Mouse (Mus musculus): Measurements from ENCODE around the gene Gm49366.
"Not testable (repeated sequence)": the region's sequence is repeated elsewhere in the genome, so short reads cannot be mapped to it uniquely, and the experiment has no call there.

Gene Gm49366

DNA sequence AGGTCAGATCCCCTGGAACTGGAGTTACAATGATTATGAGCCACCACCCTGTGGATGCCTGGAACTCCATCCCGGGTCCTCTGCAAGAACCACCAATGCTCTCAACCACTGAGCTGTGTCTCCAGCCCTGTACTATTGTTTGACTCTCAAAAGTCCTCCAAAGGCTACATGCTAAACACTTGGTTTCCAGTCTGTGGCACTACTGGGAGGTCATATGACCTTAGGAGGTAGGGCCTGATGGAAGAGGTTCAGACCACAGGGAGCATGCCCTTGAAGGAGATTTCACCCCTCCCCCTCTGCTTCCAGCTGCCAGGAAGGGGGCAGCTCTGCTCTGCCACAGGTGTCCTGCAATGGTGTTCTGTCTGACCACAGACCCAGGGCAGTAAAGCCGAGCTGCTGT is 5.4 kb upstream of the Gm49366 start:
- DNase-seq, result not testable (repeated sequence)

DNA sequence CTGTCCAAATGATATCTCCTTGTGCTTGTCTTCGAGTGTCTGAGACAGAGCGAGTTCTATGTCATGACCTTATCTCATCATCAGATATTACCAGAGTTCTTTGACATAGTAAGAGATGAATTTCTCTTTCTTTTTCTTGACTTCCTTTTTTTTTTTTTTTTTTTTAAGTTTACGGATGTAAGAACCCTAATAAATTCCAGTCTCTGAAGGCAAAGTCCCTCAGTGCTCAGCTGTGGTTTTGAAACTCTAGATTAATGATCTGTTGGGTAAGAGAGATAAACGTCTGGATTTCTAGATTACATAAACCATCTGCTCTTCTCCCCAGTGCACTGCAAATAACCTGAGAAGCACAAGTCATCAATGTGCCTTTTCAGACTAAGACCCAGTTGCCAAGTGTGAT is 4.6 kb upstream of the Gm49366 start:
- DNase-seq, result no peak

DNA sequence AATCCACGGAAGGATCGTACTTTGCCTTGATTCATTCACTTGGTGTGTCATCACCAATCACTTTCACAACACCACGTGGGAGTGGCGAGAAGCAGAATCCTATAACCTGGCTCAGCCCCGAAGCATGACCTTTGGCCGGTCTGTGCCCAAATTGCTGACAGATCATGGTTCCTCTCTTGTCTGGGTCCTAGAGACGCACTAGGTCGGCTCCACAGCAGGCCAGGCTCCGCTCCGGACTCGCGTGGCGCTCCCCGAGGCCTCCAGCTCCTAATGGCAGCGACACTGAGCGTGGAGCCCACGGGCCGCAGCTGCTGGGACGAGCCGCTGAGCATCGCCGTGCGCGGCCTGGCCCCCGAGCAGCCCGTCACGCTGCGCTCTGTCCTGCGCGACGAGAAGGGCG is 494 bp upstream of the Gm49366 start, which contains the start of gene Acot4:
Gene Acot4 (plus strand): TSS at position 139 of the 400 bp plus-strand sequence.
- DNase-seq, result peak; percentile 27

DNA sequence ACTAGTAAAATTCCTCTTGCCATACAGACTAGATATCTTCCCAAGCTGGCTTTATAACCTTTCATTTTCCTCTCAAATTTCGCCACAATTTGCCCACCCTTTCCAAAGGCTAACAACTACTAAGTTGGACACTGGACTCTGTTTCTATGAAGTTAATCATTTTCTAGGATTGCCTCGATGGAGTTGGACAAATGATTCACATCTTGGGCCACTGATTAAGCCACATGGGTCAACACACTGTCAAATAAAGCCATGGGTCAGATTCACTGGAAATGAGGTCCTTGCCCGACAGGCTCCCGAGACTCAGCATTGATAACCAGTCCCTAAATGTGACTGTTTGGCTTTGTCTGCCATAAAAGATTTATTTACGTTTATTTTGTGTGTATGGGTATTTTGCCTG is 3.5 kb downstream of the Gm49366 start:
- DNase-seq, result no peak

DNA sequence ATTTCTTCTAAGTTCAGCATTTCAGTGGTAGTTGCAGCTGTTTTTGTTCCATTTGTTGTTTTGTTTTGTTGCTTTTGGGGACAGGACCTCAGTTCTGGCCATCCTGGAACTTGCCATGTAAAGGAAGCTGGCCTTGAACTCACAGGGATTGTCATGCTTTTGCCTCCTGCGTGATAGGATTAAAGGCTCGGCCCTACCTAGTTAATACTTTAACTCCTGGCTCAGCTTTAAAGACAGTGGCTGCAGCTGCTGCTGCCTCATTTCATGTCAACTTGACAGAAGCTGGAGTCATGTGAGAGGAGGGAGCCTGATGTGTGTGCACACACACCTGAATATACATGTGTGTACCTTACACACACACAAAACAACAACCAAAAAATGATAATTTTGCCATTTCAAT is 5.3 kb downstream of the Gm49366 start:
- DNase-seq, result no peak

DNA sequence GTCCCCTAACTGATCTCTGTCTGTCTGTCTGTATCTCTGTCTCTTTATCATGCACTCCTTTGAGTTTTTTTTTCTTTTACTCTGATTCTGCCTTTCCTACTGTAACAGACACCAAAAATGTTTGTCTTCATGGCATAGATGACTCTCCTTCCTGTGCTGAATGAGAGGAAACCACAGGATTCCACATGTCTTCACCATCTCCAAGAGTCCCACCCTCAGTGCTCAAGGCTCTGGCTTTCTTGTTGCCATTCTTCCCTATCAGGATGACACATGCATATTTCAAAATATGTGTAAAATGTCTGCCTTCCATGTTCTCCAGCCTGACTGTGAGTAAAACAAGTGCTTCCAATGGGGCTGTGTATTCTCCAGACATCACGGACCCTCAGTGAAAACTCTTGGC is 8.2 kb downstream of the Gm49366 start:
- no peak for DNase-seq

DNA sequence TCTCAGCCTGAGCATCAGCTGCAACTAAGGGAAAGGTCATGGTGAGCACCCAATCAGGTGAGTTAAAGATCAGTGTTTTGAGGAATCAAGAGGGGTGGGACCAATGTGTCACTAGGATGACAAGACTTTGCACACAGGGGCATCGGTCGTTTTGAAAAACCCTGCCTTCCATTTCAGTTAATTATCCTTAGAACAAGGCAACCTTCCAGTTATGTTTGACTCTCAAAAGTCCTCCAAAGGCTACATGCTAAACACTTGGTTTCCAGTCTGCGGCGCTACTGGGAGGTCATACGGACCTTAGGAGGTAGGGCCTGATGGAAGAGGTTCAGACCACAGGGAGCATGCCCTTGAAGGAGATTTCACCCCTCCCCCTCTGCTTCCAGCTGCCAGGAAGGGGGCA is 12.0 kb downstream of the Gm49366 start:
- not testable (repeated sequence) for DNase-seq

DNA sequence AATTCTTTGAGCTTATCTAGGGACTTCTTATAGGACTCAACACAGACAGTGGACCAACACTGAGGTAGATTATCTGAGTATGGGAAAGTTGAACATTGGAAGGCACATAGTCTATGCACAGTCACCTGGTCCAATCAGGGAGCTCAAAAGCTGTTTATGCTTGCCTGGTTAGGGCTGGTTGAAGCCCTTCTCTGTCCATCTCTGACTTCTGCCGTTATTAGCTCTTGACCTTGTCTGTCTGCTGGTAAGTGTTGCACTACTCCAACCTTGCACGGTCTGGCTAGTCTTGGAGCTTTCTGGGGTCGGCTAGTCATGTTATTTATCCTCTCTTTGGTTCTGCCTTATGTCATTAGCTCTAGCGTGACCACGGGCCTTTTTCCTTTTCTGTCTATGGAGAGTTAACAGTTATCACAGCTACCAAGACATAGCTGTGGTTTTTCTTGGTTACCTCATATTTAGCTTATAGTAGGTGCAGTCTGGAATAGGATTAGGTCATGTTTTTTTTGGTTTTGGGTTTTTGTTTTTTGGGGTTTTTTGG is 13.3 kb downstream of the Gm49366 start, which contains the start of gene Acot3:
Gene Acot3 (plus strand): TSS at position 208 of the 538 bp plus-strand sequence.
- no peak for DNase-seq

DNA sequence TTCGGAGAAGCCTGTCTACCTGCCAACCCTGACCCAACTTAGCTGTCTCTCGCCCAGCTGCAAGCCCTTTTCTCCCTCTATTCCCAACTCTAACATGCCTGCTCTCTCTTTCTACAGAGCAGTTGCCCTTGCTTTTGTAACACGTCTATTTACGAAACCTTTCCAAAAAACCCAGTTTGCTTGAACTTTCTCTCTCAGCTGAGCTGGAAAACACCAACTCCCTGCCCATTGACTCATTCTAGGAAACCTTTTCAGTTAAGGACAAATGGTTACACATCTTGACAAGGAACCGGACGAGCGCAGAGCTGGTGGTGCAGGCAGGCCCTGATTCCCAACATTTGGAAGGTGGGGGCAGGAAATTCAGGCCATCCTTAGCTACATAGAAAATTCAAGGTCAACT is 13.9 kb downstream of the Gm49366 start:
- no peak for DNase-seq

DNA sequence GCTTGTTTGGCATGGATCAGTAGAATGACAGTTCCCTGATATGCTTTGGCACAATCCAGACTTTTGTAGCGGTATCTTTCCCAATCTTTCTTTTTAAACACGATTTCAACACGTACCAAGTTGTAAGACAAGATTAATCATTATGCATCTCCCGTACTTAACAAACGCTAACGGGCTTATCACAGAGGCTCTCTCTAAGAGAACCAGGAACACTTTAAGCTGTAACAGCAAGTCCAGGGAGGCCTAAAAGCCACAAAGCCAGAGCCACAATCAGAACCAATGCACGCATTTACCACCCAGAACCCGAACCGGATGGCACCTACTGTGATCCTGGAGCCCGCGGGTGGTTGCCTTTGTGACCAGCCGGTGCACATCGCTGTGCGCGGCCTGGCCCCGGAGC is 14.4 kb downstream of the Gm49366 start:
- DNase-seq, result no peak

DNA sequence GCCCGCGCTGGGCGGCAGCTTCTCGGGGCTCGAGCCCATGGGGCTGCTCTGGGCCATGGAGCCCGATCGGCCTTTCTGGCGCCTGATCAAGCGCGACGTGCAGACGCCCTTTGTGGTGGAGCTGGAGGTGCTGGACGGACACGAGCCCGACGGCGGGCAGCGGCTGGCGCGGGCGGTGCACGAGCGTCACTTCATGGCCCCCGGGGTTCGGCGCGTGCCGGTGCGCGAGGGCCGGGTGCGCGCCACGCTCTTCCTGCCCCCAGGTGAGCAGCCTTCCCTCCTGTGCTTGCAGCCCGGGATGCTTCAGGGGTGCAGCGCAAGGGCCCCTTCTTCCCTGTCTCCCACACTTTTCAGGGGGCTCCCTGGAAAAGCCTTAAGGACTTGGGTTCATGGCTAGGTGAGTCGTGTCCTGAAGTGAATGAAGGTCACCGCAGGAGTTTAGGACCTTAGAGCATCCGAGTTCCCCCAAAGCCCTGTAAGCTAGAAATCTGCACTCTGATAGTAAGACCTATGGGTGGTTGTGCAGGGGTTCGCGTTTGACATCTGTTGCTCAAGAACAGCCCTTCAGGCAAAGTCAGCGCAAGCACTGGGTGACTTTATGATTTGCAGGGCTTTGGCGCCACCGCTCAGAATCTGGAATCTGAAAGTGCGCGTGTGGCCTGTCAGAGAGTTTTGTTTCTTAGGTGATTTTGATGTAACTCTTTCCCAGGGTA is 15.1 kb downstream of the Gm49366 start:
- no peak for DNase-seq

DNA sequence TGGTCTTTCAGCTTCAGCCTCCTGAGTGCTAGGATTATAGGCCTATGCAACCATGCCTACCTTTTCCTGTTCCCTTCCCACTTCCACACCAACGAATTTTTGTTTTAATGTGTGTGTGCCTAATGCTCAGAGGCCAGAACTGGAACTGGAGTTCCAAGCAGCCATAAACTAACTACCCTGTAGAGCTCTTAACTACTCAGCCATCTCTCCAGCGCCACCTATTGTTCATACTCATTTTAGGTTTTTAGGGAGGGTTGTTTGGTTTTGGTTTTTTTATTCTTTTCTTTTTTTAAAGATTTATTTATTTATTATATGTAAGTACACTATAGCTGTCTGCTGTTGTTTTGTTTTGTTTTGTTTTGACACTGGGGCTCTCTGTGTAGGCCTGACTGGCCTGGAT is 22.2 kb downstream of the Gm49366 start:
- DNase-seq, result no peak

DNA sequence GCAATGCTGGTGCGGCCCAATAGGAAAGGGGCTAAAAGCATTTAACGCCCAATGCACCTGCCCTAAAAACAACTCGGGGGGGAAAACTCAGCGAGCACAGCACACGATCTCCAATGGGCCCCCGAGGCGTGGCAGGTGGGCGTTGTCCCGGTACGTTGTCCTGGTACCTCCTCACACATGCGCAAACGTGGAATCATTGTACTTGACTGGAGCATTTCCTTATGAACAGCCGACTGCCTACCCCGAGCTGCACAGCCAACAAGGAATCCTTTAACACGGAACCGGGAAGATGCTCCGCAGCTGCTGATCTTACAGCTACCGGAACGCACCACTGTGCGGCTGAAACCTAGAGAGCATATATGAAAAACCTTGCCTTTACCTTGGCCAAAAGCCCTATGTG is 23.6 kb downstream of the Gm49366 start:
- DNase-seq, result no peak

DNA sequence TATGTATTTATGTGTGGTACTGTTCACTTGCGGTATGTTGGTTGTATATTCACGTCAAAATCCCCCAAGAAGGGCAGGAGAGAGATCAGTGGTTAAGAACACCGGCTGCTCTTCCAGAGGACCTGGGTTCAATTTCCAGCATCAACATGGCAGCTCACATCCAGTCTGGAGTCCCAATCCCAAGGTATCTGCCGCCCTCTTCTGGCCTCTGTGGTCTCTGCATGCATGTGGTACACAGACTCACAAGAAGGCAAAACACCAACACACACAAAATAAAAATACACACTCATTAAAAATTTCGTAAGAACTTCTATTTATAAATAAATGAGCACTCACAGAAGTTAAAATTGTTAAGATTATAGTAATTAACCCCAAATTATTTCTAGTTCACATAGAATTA is 24.5 kb downstream of the Gm49366 start:
- no peak for DNase-seq

DNA sequence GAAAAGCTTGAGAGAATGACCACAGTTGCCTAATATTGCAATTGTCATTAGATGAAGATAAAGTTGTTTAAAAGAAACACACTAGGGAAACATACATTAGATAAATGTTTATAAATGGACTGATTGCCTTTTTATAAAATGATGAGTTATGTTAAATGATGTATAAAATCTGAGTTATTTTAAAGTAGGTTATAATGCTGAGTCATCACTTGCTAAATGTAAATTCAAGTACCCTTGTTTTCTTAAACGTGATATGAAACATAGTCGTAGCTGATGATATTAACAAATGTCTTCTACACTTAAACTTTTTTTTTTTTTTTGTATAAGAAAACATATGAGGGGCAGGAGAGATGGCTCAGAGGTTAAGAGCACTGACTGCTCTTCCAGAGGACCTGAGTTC is 25.1 kb downstream of the Gm49366 start:
- no peak for DNase-seq

DNA sequence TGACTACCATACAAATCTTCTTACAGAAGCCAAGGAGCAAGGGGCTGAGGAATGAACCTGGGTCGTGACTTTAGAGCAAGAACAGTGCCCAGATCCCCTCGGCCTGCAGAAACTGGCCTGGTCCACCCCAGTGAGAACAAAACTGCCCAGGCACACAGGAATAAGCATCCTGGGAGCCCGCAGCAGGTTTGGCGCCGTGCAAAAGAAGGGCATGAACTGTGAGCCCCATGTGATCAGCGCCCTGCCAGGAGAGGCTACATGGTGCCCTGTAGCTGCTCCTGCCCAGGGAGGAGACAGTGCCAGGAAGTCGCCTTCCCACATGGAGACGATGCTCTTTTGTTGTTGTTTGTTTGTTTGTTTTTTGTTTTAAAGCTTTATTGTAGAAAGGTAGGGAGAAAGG is 25.9 kb downstream of the Gm49366 start:
- no peak for DNase-seq

DNA sequence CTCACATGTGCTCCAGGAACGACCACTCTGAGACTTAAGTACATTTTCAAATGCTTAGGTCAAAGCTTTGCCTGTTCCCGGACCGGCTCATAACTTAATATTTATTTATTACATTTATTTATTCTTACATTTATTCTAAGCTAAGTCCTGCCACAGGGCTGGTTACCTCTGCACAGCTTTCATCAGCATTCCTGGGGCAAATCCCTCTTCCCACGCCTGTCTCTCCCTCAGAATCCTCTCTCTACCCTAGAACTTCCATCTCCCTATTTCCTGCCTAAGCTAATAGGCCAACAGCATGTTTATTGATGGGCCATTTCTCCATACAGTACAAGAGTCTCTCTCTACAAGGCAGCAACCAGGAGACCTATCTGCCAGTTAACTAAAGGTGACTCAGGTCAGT is 29.0 kb downstream of the Gm49366 start:
- DNase-seq, result no peak

DNA sequence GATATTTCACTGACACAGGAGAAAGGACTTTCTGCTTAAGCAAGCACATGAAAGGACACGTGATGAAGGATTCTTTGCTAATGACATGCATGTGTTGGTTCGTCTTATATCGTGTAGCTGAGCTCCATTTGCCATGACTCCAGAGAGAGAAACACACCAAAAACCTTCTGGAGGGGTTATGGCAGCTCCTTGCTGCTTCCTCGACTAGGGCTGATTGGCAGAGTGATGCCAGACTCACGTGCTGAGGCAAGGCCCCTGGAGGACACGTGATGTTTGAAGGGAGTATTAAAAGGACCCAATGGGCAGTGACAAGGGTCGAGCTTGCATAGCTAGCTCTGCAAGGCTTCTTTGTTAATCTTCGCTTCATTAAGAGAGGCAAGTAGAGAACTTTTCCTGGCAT is 29.6 kb downstream of the Gm49366 start:
- DNase-seq, result no peak

DNA sequence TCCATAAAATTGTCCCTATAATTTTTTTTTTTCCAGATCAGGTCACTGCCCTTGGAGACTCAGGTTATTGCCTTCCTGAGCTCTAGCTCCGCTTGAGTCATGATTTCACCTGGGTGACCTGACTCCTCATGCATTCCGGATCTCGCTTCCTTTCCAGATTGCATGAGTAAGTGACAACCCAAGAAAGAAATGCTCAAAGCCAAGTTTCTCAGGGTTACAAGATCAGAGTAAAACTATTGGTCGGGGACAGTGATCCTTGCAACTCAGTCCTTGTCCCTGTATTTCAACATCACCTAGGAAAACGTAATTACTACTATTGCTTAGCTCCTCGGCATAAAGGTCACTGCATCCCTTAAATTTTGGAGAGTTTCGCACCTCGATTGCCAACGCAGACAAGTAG is 30.3 kb downstream of the Gm49366 start, which contains the start of gene Acot5:
Gene Acot5 (plus strand): TSS at position 340 of the 400 bp plus-strand sequence.
- no peak for DNase-seq

DNA sequence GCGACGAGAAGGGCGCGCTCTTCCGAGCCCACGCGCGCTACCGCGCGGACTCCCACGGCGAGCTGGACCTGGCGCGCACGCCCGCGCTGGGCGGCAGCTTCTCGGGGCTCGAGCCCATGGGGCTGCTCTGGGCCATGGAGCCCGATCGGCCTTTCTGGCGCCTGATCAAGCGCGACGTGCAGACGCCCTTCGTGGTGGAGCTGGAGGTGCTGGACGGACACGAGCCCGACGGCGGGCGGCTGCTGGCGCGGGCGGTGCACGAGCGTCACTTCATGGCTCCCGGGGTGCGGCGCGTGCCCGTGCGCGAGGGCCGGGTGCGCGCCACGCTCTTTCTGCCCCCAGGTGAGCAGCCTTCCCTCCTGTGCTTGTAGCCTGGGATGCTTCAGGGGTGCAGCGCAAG is 30.8 kb downstream of the Gm49366 start:
- DNase-seq, result peak; percentile 51

DNA sequence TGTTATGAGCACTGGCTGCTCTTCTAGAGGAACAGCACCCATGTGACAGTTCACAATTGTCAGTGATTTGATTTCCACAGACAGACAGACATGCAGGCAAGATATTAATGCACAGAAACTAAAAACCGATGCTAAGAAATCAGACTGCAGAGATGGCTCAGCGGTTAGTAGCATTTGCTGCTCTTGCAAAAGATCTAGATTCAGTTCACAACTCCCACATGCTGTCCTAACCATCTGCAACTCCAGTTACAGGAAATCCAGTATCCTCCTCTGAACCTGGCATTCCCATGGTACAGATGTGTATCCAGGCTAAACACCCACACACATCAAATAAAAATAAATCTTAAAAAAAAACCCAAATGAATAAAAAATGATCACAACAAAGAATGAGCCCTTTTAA is 33.0 kb downstream of the Gm49366 start:
- DNase-seq, result no peak

DNA sequence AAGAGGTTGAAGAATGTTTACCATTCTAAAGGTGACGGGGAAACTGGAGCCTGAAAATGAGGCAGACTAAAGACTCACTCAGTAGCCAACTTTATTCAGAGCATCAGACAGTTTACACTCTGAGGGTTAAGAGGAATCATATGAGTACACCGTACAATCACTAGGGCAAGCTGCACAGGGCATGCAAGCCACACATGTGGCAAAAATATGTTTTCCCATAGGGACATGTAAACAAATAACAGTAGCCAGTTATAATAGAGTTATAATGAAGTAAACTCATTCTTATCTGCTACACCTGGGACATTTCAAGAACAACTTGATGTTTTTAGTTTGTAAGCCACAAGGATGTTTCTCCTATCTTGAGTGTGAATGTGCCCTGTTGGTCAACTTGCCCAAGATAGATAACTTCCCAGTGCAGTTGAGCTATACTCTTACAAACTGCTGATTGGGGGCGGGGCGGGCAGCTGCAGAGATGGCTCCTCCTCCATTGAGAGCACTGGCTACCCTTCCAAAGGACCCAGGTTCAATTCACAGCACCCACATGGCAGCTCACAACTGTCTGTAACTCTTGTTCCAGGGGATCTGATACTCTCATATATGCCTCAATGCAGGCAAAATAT is 38.7 kb downstream of the Gm49366 start:
- DNase-seq, result no peak

DNA sequence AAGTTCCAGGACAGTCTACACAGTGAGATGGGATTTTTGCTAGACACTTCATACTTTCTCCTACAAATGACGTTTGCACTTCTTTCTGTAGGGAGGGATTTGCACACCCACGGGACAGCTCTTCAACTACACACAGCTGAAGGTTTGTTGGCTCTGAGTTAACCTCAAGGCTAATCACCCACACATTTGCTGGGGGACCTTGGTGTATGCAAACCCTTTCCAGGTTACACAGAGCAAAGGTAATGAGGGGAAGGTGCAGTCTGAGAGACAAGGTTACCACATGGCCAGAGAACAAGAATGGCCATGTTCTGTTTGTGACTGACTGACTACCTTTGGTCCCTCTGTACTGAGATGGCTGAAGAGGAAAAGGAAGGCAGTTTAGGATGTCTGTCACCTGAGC is 45.1 kb downstream of the Gm49366 start:
- no peak for DNase-seq

DNA sequence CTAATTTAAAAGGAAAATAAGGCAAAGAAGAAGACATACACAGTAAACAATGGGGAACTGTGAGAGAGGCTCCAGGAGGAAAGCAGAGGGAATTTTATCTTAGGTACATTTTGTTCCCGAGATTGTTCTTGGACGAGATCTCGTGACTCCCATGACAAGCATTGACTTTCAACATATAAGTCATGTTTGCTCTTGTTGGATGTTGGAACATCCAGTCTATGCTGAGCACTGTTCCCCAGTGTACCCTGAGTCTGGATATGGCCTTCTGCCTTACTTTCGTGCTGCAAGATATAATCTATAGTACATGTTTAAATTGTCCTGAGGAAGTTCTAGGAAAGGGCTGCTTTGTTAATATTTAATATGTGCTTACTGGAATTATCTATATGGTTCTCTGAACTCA is 45.8 kb downstream of the Gm49366 start:
- no peak for DNase-seq
